Mouse (Mus musculus) neutrophil, adult 5-6 weeks (primary cell): ENCODE measurements around the gene Fbxl8. TPM values are rescaled to one million over a fixed set of nuclear protein-coding genes. Genes with fewer than 3 reads are reported as not detected.
"Not testable (repeated sequence)": the region's sequence is repeated elsewhere in the genome, so short reads cannot be mapped to it uniquely, and the experiment has no call there.

ENCODE experiments used
- ATAC-seq: fragments of 151-379, 151-347 bp; 2 replicates; pipeline ENCODE4 v1.8.0; 2017; ENCODE audit warnings: mild to moderate bottlenecking, moderate TSS enrichment; ENCODE audit not compliant: insufficient number of reproducible peaks, poor library complexity, low FRiP score, severe bottlenecking; ENCODE audit errors: extremely low read depth
- total RNA-seq: library from RNA; stranded (forward); fragments of 200-1000 nt; gene quantifications from 2 replicates; pipeline ENCODE4 v1.2.3, GENCODE M21; 2017

Fbxl8 gene
- total RNA-seq, result 4.0 and 4.5 TPM in 2 replicates

DNA sequence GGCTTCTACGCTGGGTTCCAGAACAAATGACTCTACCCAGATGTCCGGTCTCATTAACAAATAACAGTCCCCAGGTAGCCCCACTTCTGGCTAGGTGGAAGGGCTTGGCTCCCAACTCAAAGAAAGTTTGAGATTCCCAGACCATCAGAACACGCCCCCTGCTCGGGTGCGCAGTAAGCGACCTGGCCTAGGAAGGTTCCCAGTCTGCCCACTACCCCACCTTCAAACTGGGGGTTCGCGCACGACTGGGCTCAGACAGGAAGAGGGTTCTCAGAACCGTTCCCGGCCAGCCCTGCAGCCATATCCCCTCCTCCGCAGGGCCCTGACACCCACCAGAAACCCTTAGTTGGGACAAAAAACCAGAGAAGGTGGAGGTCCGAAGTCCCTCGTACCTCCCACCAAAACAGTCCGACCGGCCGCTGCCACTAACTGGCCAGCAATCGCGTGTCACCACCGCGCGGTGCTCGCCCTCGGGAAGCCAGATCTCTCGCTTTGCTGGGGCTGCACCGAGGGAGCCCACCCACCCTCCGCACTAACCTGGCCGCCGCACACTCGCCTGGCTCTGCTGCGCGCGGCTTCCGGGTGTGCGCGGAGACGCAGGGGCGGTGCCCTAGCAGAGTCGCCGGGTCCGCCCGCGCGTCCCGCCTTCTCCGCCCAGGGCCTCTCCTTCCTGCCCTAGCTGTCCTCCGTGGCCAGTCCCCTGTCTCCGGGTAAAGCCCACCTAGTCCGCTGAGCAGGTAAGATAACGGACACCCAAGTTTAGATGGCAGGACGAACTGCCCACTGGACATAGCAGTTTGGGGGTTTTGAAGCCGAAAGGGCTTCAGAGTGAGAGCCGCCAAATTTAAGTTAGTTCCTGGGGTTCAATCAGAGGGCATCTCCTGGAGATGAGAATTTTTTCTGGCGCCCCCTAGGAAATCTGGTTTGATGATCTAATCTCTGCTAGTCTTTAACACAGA lies at the start of gene Fbxl8, which contains the start of gene Tradd:
Gene Fbxl8, plus strand, starts transcription at position 625 of the 959 bp plus-strand sequence.
Gene Tradd, minus strand, starts transcription at position 586 of the 959 bp plus-strand sequence.
- peak; percentile 37; the same call in 1 of the 2 replicates for ATAC-seq

DNA sequence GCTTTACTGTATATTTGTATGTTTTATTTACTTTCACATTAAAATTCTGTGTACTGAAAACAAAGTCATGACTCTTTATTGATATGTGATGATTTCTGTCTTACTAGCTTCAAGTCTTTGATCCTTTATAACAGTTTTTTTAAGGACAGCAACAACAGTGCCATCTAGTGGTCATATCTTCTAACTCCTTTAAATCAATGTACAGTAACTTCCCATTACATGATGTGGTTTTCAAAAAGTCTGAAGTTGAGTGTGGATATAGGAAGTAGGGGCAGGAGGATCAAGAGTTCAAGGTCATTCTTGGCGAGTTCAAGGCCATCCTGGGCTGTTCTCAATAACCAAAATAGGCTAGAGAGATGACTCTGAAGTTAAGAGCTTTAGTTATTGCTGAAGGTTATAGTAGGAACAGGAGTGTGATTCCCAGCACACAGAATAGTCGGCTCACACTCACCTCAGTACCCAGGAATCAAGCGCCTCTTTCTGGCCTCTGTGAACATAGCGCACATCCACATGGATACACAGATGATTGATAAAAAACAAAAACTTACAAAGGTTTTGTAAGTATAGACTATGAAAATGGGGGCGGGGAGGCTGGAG lies 46.4 kb upstream of the Fbxl8 start:
- ATAC-seq, result peak; percentile 63

DNA sequence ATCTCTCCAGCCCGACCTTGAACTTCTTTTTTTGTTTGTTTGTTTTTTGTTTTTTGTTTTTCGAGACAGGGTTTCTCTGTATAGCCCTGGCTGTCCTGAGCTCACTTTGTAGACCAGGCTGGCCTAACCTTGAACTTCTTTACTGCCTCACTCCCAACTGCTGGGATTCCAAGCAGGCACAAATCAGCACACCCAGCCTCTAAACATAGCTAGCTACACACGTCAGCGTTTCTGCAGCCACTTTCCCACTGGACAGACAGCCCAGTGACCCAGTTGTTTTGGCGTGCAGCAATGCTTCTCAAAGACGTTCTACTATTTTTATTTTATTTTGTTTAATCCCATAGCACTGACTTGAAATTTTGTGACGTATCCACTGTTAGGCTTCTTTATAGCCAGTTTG lies 40.6 kb upstream of the Fbxl8 start:
- ATAC-seq, result no peak

DNA sequence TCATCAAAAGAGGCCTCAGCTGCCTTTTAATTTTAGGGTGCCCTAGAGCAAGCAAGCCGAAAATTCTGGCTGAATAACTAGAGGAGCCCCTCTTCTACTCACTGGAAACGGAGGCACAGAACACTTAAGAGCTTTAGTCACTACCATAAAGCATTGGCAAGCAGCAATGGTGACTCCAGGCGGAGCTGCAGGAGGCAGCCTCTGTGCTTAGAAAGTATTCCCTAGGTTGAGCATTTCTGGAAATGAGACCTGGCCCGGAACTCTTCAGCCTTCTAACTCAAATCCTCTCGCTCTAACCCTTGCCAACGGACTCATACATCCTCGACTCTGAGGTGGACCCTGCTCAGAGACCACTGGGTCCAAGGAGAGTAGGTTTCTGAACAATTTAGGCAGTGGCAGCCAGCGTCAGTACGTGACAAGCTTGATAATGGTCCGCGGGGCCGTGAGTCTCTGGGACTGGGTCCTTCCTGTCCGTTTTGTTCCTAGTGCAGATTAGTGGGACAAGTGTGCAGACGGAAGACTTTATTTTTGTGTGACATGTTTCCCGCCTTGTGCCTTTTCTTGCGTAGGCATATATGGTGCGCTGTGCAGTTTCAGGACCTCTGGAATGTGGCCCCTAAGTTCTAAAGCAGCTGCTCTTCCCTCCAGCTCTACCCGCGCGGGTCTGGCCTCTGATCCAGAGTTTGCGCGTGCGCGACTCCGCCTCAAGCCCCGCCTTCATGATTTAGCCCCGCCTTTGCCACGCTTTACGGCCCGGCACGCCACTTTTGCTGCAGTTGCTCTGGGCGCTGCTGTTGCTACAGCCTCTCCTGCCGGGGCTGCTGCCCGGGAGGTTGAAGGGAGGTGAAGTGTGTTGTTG lies 39.8 kb upstream of the Fbxl8 start, which contains the start of gene D230025D16Rik:
Gene D230025D16Rik, plus strand, starts transcription at position 733 of the 859 bp plus-strand sequence.
- peak; percentile 98 for ATAC-seq

DNA sequence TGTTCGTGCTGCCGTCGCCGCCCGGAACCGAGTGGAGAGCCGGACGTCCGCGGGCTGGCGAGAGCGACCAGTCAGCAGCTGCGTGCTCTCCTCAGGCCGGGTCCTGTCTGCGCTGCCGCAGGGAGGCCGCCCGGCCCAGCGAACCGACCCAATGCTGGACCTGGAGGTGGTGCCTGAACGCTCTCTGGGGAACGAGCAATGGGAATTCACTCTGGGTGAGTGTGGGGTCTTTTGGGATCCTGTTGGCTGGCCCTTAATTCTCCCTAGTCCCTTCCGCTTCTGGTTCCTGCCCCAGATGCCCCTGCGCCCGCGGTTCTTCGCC lies 39.2 kb upstream of the Fbxl8 start:
- ATAC-seq, result no peak; the same call in 1 of the 2 replicates

DNA sequence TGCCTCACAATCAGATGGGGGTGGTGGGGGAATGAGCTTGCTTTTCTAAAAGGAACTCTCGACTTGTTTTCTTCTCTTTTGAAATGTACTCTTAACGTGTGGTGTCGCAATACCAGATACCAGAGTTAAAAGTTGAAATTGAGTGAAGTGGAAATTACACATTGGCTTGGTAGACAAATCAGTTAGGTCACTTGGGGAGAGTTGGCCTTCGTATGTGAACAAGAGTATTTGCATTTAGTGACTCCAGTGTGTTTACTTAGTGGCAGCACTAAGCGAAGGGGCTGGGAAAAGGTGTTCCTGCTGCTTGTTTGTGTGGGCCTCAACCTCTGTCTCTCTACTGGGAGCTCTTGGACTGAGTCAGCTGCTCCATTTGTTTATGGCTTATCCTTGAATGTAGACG lies 38.5 kb upstream of the Fbxl8 start:
- no peak for ATAC-seq

DNA sequence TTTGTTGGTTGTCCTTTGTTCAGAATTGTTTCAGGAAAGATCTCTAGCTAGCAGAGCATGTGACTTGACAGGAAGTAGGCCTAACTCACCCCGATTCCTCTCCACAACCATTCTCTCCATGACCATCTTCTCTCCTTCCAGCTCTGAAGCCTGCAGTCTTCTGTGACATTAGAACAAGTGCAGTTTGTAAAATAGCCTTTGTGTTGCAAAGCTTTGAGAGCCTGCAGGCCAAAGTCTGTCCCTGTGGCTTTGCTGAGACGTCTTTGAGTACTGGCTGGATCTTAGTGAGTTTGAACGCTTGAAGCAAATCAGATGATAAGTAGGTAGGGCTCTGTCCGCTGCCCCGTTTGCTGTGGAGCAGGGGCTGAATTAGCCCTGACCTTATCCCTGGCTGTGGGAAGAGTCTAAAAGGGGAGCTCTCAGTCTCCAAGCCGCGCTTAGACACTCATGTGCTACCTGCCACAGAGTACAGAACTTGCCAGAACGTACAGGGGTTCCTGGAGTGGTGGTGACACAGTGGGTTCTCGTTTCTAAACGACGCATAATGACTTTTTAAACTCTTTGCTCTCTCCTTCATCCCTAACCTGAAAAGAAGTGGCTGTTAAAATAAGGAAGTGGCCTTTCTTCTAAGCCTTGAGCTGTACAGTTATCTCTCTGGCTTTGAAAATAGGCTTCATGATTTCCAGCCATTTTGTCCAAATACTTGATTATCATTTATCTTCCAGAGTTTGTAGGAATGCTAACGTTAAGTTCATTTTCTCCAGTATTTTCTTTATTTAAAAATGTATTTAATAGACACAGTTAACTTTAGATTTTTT lies 32.7 kb upstream of the Fbxl8 start:
- no peak for ATAC-seq

DNA sequence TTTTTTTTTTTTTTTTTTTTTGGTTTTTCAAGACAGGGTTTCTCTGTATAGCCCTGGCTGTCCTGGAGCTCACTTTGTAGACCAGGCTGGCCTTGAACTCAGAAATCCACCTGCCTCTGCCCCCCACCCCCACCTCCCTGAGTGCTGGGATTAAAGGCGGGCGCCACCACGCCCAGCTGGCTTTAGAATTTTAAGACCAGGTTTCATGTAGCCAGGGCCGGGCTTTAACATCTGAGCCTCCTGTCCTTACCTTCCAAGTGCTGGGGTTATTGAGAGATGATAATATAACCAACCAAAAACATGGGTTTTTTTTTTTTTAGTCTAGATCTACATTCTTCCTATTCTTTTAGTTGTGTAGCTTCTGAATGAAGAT lies 32.1 kb upstream of the Fbxl8 start:
- not testable (repeated sequence) for ATAC-seq

DNA sequence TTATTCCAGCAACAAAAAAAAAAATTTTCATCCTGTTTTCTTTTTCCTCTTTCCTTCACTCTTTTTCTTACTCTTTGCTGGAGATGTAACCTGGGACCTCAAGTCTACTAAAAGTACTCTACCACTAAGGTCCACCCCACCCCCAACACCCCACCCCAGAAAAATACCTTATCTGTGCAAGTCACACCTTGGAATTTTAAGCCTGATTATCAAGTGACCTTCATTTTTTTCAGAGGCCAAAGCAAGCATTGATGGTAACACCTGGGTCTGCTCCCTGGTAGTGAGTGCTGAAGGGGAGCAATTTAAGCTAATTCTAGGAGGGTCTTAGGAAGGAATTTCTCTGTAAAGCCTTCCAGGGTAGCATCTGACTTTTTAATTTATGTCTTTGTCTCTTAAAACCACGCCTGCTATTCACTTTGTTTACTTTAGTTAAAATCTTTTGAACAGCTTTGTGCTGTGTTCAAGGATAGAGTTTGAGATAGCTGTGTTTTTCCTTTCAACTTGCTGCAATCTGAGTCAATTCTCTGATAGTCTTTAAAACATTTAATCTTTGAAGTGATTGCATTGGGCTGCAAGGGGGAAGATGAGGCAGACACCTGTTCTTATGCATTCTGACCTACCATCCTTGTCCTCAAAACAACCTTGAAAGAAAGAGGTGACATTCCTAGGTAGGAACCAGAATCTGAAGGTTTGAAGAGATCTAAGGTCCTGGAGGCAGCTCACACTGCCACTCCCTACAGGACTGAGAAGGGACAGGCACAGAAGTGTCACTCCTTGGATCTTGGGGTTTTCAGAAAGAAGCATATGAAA lies 31.1 kb upstream of the Fbxl8 start:
- ATAC-seq, result no peak

DNA sequence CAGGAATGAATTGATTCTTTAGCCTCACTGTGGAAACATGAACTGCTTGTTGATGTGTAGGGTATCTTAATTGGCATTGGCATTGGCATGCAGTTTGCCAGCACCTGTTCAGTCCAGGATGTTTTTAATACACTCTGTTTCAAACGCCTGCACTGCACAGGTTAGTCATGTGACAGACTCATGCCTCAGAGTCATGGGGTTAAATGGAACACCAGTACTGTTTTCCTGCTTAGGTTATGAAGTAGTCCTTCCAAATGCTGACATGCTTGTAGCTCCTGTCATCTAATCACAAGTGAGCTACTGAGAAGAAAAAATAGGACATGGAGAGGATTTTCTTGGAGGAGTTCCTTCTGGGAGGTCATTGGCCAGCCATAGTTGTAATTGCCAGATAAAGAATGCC lies 29.2 kb upstream of the Fbxl8 start:
- ATAC-seq, result no peak

DNA sequence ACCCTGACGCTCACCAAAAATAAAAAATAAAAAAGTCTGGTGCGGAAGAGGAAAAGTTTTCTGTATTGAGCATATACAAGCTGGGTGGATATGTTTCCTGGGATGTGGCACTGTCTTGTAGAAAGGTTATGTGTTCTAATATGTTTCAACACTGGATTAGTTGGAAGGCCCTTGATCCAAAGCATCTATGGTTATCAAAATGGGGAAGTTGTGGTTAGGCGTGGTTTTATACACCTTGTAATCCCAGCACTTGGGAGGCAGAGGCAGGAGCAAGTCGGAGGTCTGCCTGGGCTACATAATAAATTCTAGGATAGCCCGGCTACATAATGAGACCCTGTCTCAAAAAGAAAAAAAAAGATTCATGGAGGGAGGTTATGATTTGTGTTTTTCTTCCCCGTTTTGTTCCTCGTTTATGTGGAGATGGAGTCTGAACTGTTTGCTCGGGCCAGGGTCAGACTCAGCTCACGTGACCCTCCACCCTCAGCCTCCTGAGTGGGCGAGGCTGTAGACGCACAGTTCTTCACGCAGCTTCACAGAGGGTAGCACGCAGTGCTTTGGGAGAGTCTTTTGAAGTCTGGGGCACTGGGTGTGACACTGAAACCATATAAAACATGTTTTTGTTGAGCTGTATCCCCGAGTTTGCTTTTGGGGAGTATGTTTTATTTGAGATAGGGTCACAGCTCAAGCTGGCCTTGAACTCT lies 26.9 kb upstream of the Fbxl8 start:
- no peak for ATAC-seq

DNA sequence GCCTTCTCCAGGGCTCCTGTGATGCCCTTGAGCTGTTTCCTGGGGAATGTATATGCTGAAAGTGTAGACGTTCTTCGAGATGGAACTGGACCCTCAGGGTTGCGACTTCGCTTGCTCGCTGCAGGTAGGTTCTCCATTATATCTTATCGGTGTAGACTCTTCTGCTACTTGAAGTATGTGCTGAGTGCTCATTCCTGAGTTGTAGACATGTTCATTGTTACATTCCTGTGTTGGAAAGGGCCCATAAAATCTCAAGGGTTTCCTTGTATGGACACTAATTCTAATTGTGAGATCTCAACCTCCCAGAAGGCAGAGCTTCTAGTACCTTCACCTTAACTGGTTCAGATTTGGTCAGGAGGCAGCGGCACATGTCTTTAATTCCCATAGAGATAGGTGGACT lies 23.4 kb upstream of the Fbxl8 start:
- no peak for ATAC-seq

DNA sequence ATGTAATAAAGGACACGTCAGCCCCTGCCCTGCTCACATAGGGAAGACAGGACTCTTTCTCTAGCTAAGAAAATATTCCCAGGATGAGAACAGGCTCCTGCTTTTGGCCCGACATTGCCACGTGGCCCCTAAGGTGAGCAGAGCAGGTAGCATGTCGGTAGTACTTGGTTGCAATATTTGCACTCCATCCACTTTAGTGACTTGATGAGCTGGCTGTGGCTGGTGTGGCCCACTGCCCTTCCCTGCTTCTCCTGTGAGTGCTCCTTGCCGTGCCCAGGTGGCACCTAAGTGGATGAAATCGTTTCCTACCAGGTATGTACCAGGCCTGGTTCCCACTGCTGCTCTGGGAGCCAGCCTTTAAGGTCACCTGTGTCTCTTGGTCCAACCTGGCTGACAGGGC lies 12.5 kb upstream of the Fbxl8 start:
- ATAC-seq, result no peak

DNA sequence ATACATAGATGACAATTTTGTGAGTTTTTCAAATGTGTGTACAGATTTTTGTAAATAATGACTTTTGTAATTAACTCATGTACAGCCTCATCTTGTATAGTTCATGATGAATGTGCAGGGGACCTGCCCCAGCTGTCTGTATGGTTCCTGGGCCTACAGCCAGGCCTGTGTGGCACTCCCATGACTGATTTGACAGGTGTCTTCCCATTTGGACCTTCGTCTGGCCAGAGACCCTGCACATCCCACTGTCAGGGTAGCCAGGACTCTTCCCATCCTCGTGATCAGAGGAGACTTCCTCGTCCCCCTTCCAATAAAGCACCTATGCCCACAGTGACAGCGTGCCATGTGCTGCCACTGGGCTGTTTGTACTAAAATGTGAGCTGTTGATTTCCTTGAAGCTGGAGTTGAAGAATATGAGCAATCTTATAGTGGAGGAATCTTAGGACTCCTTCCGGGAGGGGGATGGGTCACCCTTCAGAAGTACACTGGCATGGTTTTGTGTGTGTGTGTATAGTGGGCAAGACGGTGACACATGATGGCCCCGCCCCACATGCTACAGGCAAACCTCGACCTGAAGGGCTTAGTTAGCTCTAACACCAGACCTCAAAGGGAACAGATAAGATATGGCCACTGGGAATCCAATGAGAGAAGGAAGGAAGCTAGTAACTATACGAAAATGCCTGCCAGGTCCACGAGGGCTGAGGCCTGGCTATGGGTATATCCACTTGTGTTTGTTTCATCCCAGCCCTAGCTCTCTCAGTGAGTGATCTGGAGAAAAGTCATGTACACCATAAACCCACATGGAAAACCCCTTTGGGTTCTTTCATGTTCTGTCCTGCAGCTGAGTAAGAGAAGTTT lies 11.5 kb upstream of the Fbxl8 start:
- no peak for ATAC-seq

DNA sequence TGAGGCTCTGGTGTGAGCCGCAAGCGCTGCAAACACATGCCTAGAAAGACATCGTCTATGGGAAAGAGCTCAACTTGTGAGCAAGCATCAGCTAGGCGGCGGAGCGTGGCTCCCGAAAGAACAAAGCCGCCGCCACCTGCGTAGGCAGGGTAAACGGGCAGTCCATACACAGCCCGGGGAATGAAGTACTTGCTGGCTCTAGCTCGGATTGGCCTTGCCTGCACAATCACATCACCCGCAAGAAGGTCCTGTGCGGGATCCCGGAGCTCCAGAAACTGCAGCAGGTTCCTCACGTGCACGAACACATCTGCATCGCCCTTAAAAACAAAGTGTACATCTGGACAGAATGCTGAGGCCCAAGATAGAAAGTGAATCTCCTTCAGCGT lies 10.7 kb upstream of the Fbxl8 start:
- ATAC-seq, result no peak

DNA sequence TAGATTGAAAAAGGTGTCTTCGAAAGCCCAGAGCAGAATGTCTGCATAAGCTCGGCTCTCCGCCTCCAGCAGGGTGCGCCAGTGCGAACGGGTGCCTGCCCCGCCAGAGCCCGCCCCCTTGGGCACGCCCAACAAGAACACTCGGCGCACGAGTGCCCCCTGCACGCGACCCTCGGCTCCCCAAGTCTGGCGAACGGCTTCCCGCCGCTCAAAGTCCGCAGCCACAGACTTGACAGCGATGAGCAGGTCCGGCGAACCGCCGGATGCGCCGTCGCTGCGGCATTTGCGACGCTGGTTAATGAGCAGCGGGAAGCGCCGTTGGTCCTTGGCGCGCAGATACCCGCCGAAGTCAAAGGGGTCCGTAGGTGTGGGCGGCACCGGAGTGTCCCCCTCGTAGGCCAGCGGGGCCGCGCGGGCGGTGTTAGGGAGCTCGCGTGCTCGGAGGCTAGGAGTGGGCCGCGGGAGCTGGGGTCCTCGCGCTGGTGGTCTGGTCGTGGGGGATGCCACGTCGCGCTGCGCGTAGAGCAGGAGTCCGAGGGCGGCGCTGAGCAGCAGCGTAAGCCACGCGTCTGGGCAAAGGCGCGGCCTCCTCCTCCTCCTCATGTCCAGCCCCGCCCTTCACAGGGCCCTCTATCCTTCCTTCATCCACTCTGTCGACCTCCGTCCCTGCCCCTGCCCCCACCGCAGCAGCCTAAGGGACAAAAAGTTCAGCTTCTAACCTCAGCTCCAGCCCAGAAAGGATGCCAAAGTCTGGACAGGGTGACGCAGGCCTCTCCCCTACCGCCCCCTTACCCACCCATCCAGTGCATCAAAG lies 10.1 kb upstream of the Fbxl8 start:
- ATAC-seq, result peak; percentile 66
